Mouse (Mus musculus) midbrain, embryonic 13.5 days (tissue): ENCODE results near the gene Tprn. TPM values are rescaled to one million over a fixed set of nuclear protein-coding genes. Genes with fewer than 3 reads are reported as not detected.
A peak's percentile ranks its signal among the peaks of the same experiment; 100 is the strongest.

Experiments used
- ATAC-seq: fragments of 200-750 bp; cut with Nextera tagmentation; 2 replicates; pipeline ENCODE4 v1.8.0; 2017; ENCODE audit warnings: mild to moderate bottlenecking, moderate TSS enrichment, moderate library complexity
- H3K27ac ChIP-seq: fragments of 300-500 bp; sonication (generic); 2 replicates; pipeline ENCODE4 v1.5.1; 2015; ENCODE audit warnings: inconsistent platforms, mild to moderate bottlenecking, moderate library complexity
- H3K27me3 ChIP-seq: fragments of 300-500 bp; sonication (generic); 2 replicates; pipeline ENCODE4 v1.6.1; 2015; ENCODE audit warnings: mild to moderate bottlenecking, inconsistent platforms
- H3K36me3 ChIP-seq: fragments of 300-500 bp; sonication (generic); 2 replicates; pipeline ENCODE4 v1.6.1; 2015; ENCODE audit warnings: mild to moderate bottlenecking, inconsistent platforms
- H3K4me1 ChIP-seq: fragments of 300-500 bp; sonication (generic); replicated peaks from 2 replicates; pipeline ENCODE4 v1.6.1; 2015; ENCODE audit warnings: inconsistent platforms
- H3K4me2 ChIP-seq: fragments of 300-500 bp; sonication (generic); replicated peaks from 2 replicates; pipeline ENCODE4 v1.6.1; 2015; ENCODE audit warnings: moderate library complexity, mild to moderate bottlenecking, inconsistent platforms
- H3K4me3 ChIP-seq: fragments of 300-500 bp; sonication (generic); replicated peaks from 2 replicates; pipeline ENCODE4 v1.5.1; 2015; ENCODE audit warnings: mild to moderate bottlenecking, inconsistent platforms
- H3K9ac ChIP-seq: fragments of 300-500 bp; sonication (generic); replicated peaks from 2 replicates; pipeline ENCODE4 v1.6.1; 2015; ENCODE audit warnings: mild to moderate bottlenecking, inconsistent platforms
- H3K9me3 ChIP-seq: fragments of 300-500 bp; sonication (generic); 2 replicates; pipeline ENCODE4 v1.6.1; 2016; ENCODE audit warnings: mild to moderate bottlenecking, inconsistent platforms
- WGBS: fragments of 180-500 bp; shearing (Covaris S2); methylation state at CpG from one replicate; pipeline ENCODE4 v1.1.7; 2015; 5-methylcytosine and 5-hydroxymethylcytosine counted together
- polyA plus RNA-seq: library from polyadenylated mRNA; unstranded; fragments of >200 nt; fragmentation: Nextera tagmentation; extraction: Ambion mirVana; gene quantifications from 2 replicates; pipeline ENCODE4 v1.2.1, GENCODE M21; 2015

Tprn gene
- polyA plus RNA-seq, 1 experiment from 2014 or later: 13.3 TPM

GRCm38 (mm10) chr2:25227406-25227805 is 35.0 kb upstream of the Tprn start:
- H3K27me3 ChIP-seq: no peaks in the 10 kb centered on the region
- no peaks in the 10 kb centered on the region for H3K9me3 ChIP-seq
- H3K27ac ChIP-seq: no peak overlapping the region
- H3K9ac ChIP-seq: no peak overlapping the region
- H3K4me3 ChIP-seq: no peak overlapping the region
- ATAC-seq: no peak
- H3K4me2 ChIP-seq: no peak overlapping the region
- peaks cover 23% of the 10 kb centered on the region for H3K4me1 ChIP-seq
- 93% methylated on average over 4 of the region's 4 CpGs for WGBS
- H3K36me3 ChIP-seq: no peaks in the 10 kb centered on the region

DNA sequence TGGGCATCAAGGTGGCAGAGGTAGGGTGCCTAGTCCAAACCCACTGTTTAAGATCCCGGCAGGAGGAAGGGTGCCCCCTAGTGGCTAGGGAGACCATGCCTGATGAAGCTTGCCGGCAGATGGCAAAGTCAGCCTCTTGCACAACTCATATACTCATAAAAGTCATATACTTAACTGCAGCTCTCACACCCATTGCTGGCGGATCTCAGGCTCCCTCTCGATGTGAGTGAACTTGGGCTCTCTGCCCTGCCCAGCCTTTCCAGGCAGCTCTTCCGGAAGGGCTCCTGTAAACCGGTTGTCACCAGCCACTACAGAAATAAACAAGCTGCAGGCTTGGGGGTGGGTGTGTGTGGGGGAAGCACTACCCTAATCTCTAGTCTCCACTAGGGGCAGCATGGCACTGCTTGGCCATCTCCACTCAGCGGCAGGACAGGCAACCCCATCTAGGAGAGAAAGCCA is 34.0 kb upstream of the Tprn start:
- Histone ChIP-seq H3K9me3 (no peaks in the 10 kb centered on the region), H3K36me3 (no peaks in the 10 kb centered on the region), H3K27ac (peak overlapping the region; percentile 49), H3K27me3 (peaks cover 5% of the 10 kb centered on the region; the same call in 1 of the 2 replicates), H3K4me2 (peak overlapping the region; percentile 33), H3K4me1 (peaks cover 16% of the 10 kb centered on the region), H3K9ac (no peak overlapping the region), H3K4me3 (0 out of 2 replicates have a peak overlapping the region, but pooled peaks have one; percentile 2)
- WGBS: under 1% methylated on average over 7 of the region's 7 CpGs
- no peak for ATAC-seq

DNA sequence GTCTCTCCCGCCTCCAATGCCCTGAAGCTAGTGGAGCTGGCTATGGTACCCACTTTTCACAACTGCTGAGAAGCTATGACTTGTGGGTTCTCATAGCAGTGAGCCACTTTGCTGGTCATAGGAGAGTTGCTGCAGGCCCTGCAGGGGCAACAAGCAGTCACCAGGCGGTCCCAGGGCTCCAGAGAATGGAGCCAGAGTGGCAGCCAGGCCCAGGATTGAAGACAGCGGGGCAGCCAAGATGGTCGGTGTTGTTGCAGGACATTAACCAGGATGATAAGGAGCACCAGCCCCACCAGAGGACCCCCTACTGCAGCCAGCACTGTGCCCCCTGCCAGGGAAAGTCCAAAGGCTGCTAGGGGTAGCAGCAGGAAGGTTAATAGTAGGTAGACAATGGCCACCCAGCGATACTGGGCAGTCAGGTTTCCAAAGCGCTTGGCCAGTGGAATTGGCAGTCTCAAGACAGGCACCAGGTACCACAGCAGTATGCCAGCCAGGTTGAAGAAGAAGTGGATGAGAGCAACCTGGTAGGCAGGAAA is 33.4 kb upstream of the Tprn start:
- 0 out of 2 replicates have a peak overlapping the region, but pooled peaks have one; percentile 33 for H3K4me2 ChIP-seq
- no peaks in the 10 kb centered on the region for H3K9me3 ChIP-seq
- ATAC-seq: no peak
- peaks cover 6% of the 10 kb centered on the region; the same call in 1 of the 2 replicates for H3K27me3 ChIP-seq
- H3K9ac ChIP-seq: no peak overlapping the region
- 74% methylated on average over 6 of the region's 6 CpGs for WGBS
- no peaks in the 10 kb centered on the region for H3K36me3 ChIP-seq
- H3K27ac ChIP-seq: no peak overlapping the region
- H3K4me1 ChIP-seq: peaks cover 12% of the 10 kb centered on the region
- H3K4me3 ChIP-seq: no peak overlapping the region

DNA sequence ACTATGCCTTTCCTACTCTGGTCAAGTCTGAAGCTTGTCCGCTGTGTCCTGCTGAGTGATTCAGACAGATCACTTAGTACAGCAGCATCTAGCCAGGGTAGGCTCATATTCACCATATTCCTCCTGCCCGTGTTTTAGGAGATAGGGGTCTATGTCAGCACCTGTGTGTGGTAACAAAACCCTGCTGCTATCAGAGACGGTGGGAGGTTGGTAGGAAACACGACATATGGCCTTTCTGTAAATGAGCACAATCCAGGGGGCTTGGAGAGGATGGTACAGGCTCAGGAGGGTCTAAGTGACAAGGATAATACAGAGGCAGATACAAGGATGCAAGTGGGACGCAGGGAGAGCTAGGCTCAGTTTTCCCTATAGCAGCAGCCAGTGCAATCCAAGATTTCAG is 32.8 kb upstream of the Tprn start:
- Histone ChIP-seq H3K27me3 (peaks cover 6% of the 10 kb centered on the region; the same call in 1 of the 2 replicates), H3K9me3 (no peaks in the 10 kb centered on the region), H3K27ac (no peak overlapping the region), H3K4me2 (no peak overlapping the region), H3K4me3 (no peak overlapping the region), H3K36me3 (no peaks in the 10 kb centered on the region), H3K9ac (no peak overlapping the region), H3K4me1 (peaks cover 12% of the 10 kb centered on the region)
- WGBS: 86% methylated on average over 5 of the region's 5 CpGs
- no peak for ATAC-seq

DNA sequence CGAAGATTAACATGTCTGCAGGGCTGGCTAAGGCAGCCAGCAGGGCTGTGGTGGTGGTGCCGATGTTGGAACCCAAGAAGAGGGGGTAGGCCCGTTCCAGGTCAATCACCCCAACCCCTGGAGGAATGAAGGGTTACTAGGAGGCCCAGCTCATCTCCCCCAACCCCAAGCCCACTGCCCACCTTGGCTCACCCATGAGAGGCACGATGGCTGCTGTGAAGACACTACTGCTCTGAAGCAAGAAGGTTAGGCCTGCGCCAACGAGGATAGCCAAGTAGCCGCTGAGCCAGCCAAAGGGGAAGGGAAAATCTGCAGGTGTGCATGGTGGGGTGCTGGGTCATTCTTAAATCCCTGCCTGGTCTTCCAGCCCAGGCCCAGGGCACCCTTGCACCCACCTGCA is 31.8 kb upstream of the Tprn start:
- Histone ChIP-seq H3K9me3 (no peaks in the 10 kb centered on the region), H3K4me1 (peaks cover 9% of the 10 kb centered on the region), H3K36me3 (no peaks in the 10 kb centered on the region), H3K27ac (no peak overlapping the region), H3K9ac (no peak overlapping the region), H3K4me3 (no peak overlapping the region), H3K27me3 (peaks cover 6% of the 10 kb centered on the region; the same call in 1 of the 2 replicates), H3K4me2 (no peak overlapping the region)
- WGBS: 90% methylated on average over 7 of the region's 7 CpGs
- no peak for ATAC-seq

DNA sequence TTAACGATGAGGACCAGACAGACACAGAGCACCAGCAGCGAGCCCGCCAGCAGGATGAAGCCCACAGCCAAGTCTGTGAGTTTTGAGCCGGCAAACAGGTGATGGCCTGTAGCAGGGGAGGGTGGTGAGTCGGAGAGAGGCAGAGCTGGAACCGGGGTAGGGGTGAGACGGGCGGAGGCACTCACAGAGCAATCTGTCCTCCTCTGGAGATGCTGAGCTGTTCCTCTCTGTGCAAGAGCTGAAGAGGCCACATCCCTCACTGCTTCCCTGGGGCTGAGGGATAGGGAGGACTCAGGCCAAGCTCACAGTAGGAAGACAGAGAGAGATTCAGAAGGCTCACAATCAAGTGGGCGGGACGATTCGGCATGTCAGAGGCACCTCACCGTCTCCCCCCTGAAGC is 31.4 kb upstream of the Tprn start:
- WGBS: 50% methylated on average over 12 of the region's 12 CpGs
- ATAC-seq: no peak

DNA sequence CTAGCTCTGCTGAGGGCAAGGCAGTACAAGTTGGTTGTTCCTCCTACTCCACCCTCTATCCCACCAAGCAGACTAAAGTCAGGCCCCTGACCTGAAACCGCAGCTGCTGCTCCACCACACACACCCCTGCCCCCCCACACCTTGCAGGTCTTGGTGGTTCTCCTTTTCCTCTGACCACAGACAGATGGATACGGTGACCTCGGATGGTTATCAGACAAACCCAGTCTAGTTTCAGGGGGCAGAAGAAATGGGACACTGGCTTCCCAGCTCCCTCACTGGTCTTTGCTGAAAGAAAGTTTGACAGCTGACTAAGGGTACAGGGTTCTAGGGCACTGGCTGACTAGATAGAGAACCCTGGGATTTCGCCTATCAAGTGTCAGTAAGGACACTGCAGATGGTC is 29.0 kb upstream of the Tprn start:
- Histone ChIP-seq H3K9ac (no peak overlapping the region; the same call in 1 of the 2 replicates), H3K4me3 (no peak overlapping the region), H3K36me3 (no peaks in the 10 kb centered on the region), H3K4me2 (no peak overlapping the region), H3K27ac (no peak overlapping the region), H3K4me1 (peaks cover 7% of the 10 kb centered on the region; the same call in 1 of the 2 replicates), H3K9me3 (no peaks in the 10 kb centered on the region), H3K27me3 (peaks cover 26% of the 10 kb centered on the region)
- WGBS: 84% methylated on average over 4 of the region's 4 CpGs
- no peak for ATAC-seq

More for the DNA sequence above, 31.4 kb upstream of the Tprn start:
- Histone ChIP-seq H3K9ac (no peak overlapping the region; the same call in 1 of the 2 replicates), H3K4me3 (no peak overlapping the region), H3K27me3 (peaks cover 7% of the 10 kb centered on the region; the same call in 1 of the 2 replicates), H3K4me2 (no peak overlapping the region), H3K4me1 (peaks cover 7% of the 10 kb centered on the region; the same call in 1 of the 2 replicates), H3K27ac (no peak overlapping the region), H3K9me3 (no peaks in the 10 kb centered on the region), H3K36me3 (no peaks in the 10 kb centered on the region)

- Histone ChIP-seq H3K4me3 (no peak within 1 kb of the TSS), H3K36me3 (no peaks in the 10 kb centered on the region), H3K27me3 (peaks cover 27% of the 10 kb centered on the region), H3K4me2 (no peak within 1 kb of the TSS), H3K9ac (no peak within 1 kb of the TSS; the same call in 1 of the 2 replicates), H3K4me1 (peaks cover under 1% of the 10 kb centered on the region; the same call in 1 of the 2 replicates), H3K27ac (no peak within 1 kb of the TSS), H3K9me3 (no peaks in the 10 kb centered on the region)
- ATAC-seq: no peak
- WGBS: 86% methylated on average over 3 of the region's 3 CpGs
Observed at GRCm38 (mm10) chr2:25234050-25234449, 28.4 kb upstream of the Tprn start, which contains the start of gene Slc34a3. Gene Slc34a3, minus strand, starts transcription at chr2:25234364.

GRCm38 (mm10) chr2:25234551-25235220 is 27.7 kb upstream of the Tprn start:
- no peaks in the 10 kb centered on the region for H3K36me3 ChIP-seq
- no peak overlapping the region for H3K27ac ChIP-seq
- 75% methylated on average over 5 of the region's 5 CpGs for WGBS
- no peaks in the 10 kb centered on the region for H3K9me3 ChIP-seq
- H3K9ac ChIP-seq: no peak overlapping the region
- H3K4me3 ChIP-seq: no peak overlapping the region
- peaks cover 27% of the 10 kb centered on the region for H3K27me3 ChIP-seq
- ATAC-seq: no peak
- no peak overlapping the region for H3K4me2 ChIP-seq
- H3K4me1 ChIP-seq: no peaks in the 10 kb centered on the region

DNA sequence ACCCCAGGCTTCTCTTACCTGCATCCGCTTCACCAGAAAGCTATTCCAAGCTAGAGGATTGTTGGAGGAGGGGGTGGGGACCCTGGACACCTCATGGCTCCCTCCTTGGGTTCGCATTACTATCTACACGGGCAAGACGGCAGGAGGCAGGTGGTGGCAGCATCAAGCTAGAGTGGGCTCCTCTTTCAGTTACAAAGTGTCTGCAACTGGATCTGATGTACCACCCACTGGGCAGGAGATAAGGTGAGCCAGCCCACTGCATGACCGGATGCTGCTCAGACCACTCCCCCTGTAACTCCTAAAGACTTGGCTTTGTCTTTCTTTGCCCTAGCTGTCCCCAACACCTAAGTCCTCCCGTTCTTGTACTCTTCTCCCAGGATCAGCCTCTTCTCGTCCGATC is 25.8 kb upstream of the Tprn start, which contains the start of gene Rnf224:
TSS of gene Rnf224 (minus strand) at position 174 of the 400 bp plus-strand sequence.
- Histone ChIP-seq H3K4me2 (no peak within 1 kb of the TSS), H3K27ac (no peak within 1 kb of the TSS), H3K4me3 (no peak within 1 kb of the TSS), H3K36me3 (no peaks in the 10 kb centered on the region), H3K27me3 (peaks cover 31% of the 10 kb centered on the region), H3K4me1 (peaks cover 12% of the 10 kb centered on the region), H3K9ac (no peak within 1 kb of the TSS), H3K9me3 (no peaks in the 10 kb centered on the region)
- no peak for ATAC-seq
- WGBS: 44% methylated on average over 8 of the region's 8 CpGs

GRCm38 (mm10) chr2:25237522-25237921 is 24.9 kb upstream of the Tprn start:
- H3K27ac ChIP-seq: no peak overlapping the region
- H3K4me2 ChIP-seq: no peak overlapping the region
- H3K4me3 ChIP-seq: no peak overlapping the region
- H3K4me1 ChIP-seq: peaks cover 21% of the 10 kb centered on the region
- 70% methylated on average over 4 of the region's 4 CpGs for whole genome bisulfite sequencing
- no peaks in the 10 kb centered on the region for H3K9me3 ChIP-seq
- ATAC-seq: no peak
- H3K9ac ChIP-seq: no peak overlapping the region
- peaks cover 32% of the 10 kb centered on the region for H3K27me3 ChIP-seq
- no peaks in the 10 kb centered on the region for H3K36me3 ChIP-seq

DNA sequence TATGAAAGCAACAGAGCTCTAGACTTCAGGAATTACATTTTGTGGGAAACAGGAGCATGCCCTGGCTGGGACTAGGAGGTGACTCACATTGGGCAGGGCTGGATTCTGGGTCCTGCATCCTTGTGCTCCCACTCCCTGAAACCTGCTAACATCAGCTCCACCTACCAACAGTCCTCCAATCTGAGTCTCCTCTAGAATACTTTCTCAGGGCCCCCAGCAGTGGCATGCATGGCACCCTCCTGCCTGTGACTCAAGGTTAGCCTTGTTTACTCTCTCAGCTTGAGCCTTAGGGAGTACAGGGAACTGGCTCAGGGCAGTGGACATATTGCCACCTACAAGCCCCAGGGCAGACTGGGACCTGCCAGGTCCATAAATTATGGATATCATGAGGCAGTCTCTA is 24.3 kb upstream of the Tprn start:
- no peak overlapping the region for H3K4me3 ChIP-seq
- ATAC-seq: no peak
- H3K4me1 ChIP-seq: peaks cover 27% of the 10 kb centered on the region
- no peak overlapping the region for H3K4me2 ChIP-seq
- no peak overlapping the region for H3K27ac ChIP-seq
- no peaks in the 10 kb centered on the region for H3K36me3 ChIP-seq
- H3K9ac ChIP-seq: no peak overlapping the region
- H3K27me3 ChIP-seq: peaks cover 30% of the 10 kb centered on the region
- no peaks in the 10 kb centered on the region for H3K9me3 ChIP-seq
